Mouse (Mus musculus) adrenal gland, adult 2 months (tissue): ENCODE measurements around the gene Fry. TPM values are rescaled to one million over a fixed set of nuclear protein-coding genes. Genes with fewer than 3 reads are reported as not detected.

Experiments used
- DNase-seq: peaks from one replicate; pipeline ENCODE4 v3.0.0; 2021
- long read RNA-seq: library from polyadenylated mRNA; stranded (forward); transcript quantifications from one replicate; pipeline ENCODE4 v2.0.0, GENCODE M21; 2021
- polyA plus RNA-seq: library from polyadenylated mRNA; depleted of rRNA; stranded (reverse); fragments of >200 nt; gene quantifications from 2 replicates; pipeline ENCODE4 v1.2.3, GENCODE M21; 2012; rRNA removed
- total RNA-seq, 2 experiments: library from RNA; stranded (reverse); gene quantifications; 2 replicates each; pipeline ENCODE4 v1.2.3; 2021

The Fry gene
- 10 to 100 TPM; 27.0 to 44.4 TPM for total RNA-seq
- polyA plus RNA-seq = 15.6 and 16.4 TPM in 2 replicates
- long read RNA-seq, transcript Fry-206 (11 exons, 2,204 nt) = major isoform, 7 of 20 reads
- long read RNA-seq, partial matches to known transcripts = 7 of 20 reads
- long read RNA-seq, other reads (novel, unspliced or antisense) = 6 of 20 reads

GRCm38 (mm10) chr5:150118455-150119241 is at the start of gene Fry:
TSS of gene Fry (plus strand) at chr5:150118645.
- DNase-seq = peak; percentile 97

- DNase-seq = no peak
Observed at GRCm38 (mm10) chr5:150070086-150070485, 48.4 kb upstream of the Fry start.

GRCm38 (mm10) chr5:150071738-150072137 is 46.7 kb upstream of the Fry start:
- DNase-seq = no peak

GRCm38 (mm10) chr5:150079866-150080797 is 38.3 kb upstream of the Fry start:
- no peak for DNase-seq

GRCm38 (mm10) chr5:150082696-150083095 is 35.7 kb upstream of the Fry start:
- no peak for DNase-seq

- DNase-seq = no peak
Observed at GRCm38 (mm10) chr5:150083190-150083589, 35.3 kb upstream of the Fry start.

- DNase-seq = peak; percentile 36
Observed at GRCm38 (mm10) chr5:150097620-150098019, 20.8 kb upstream of the Fry start.

GRCm38 (mm10) chr5:150098754-150099153 is 19.7 kb upstream of the Fry start:
- no peak for DNase-seq

- peak; percentile 21 for DNase-seq
Observed at GRCm38 (mm10) chr5:150101789-150102188, 16.7 kb upstream of the Fry start.

GRCm38 (mm10) chr5:150106358-150106757 is 12.1 kb upstream of the Fry start:
- no peak for DNase-seq

GRCm38 (mm10) chr5:150111236-150111635 is 7.2 kb upstream of the Fry start:
- no peak for DNase-seq

- no peak for DNase-seq
Observed at GRCm38 (mm10) chr5:150114007-150114406, 4.4 kb upstream of the Fry start.

- no peak for DNase-seq
Observed at GRCm38 (mm10) chr5:150114778-150115177, 3.7 kb upstream of the Fry start.

GRCm38 (mm10) chr5:150115271-150116092 is 3.0 kb upstream of the Fry start:
- no peak for DNase-seq

- no peak for DNase-seq
Observed at GRCm38 (mm10) chr5:150116216-150116905, 2.1 kb upstream of the Fry start.

GRCm38 (mm10) chr5:150116906-150117216 is 1.6 kb upstream of the Fry start:
- DNase-seq = no peak

- DNase-seq = no peak
Observed at GRCm38 (mm10) chr5:150118124-150118454, 356 bp upstream of the Fry start.

GRCm38 (mm10) chr5:150120676-150121075 is 2.2 kb downstream of the Fry start:
- no peak for DNase-seq

GRCm38 (mm10) chr5:150122095-150122494 is 3.6 kb downstream of the Fry start:
- no peak for DNase-seq

GRCm38 (mm10) chr5:150122571-150122970 is 4.1 kb downstream of the Fry start:
- peak; percentile 28 for DNase-seq

- no peak for DNase-seq
Observed at GRCm38 (mm10) chr5:150125920-150126319, 7.5 kb downstream of the Fry start.
